Mouse (Mus musculus) left cerebral cortex, postnatal 10 days (tissue): Measurements from ENCODE around the gene Creb3l1. TPM values are rescaled to one million over a fixed set of nuclear protein-coding genes. Genes with fewer than 3 reads are reported as not detected.

ENCODE experiments used
- DNase-seq, 2 experiments: peaks; one replicate each; pipeline ENCODE4 v3.0.0; 2021 to 2022; ENCODE audit warnings: low spot score in 2 of 2, mixed read lengths in 1 of 2; ENCODE audit errors: extremely low spot score in 1 of 2
- intact Hi-C: fragments of 180-260 bp; cut with DNase I; formaldehyde crosslinking; loops from one replicate; pipeline ENCODE4 v1.15.1; 2025
- microRNA-seq: library from miRNA; unstranded; fragments of <30 nt; microRNA quantifications from one replicate; pipeline ENCODE4 v1.2.0, GENCODE M21; 2022
- total RNA-seq, 2 experiments: library from RNA; stranded (reverse); gene quantifications; 2 replicates each; pipeline ENCODE4 v1.2.3; 2021

Creb3l1 gene
- total RNA-seq, 2 experiments from 2014 or later: 7.8 to 8.6 TPM

- DNase-seq: no peak
Measured at GRCm38 (mm10) chr2:91933471-91933870, 90.8 kb downstream of the Creb3l1 start.

DNA sequence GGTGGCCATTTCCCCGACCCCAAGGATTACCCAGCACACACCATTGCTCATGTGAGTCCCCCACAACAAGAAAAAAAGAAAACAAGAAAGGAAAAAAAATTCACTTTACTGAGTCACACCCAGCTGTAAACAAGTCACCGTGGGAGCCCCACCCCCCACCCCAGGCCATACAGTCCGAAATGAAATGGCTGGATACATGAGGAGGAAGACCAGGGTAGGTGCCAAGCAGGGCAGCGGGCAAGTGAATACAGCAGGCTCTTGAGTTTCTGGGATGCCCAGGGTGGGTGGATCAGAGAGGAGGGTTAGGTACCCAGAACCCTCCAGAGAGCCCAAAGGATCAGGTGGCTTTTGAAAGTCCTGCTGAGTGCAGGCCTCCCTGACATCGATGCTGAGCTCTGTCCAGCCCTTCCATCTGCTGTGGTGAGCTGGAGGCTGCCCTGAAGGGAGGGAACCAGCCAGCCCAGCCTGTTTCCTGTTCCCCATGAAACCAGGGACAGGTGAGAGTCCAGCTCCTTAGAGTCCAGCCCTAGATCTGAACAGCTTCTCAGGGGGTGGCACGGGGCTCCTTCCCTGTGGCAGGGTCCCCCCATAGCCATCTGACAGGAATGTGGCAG, 91.5 kb downstream of the Creb3l1 start:
- DNase-seq: peak in 1 of 2 experiments; percentile 22
- intact Hi-C loops: no loop called here

More at GRCm38 (mm10) chr2:91933471-91933870, 90.8 kb downstream of the Creb3l1 start:
- intact Hi-C loops: no loop called here

Small RNA genes lying within 50 kb of the gene (microRNA-seq; reads per million reads assigned to microRNA genes)
- gene Mir6999: 1.4 reads per million

Other genes starting within 250 kb of the Creb3l1 start
- gene Chrm4, start 97.3 kb downstream of the Creb3l1 start, total RNA-seq: 10 to 100 TPM; 29.6 to 33.0 TPM
- 10 to 100 TPM; 24.6 to 26.0 TPM for gene Mdk, start 92.2 kb downstream of the Creb3l1 start, total RNA-seq
- gene Gm9821, start 78.8 kb downstream of the Creb3l1 start, total RNA-seq: not detected
- gene Dgkz, start 48.6 kb downstream of the Creb3l1 start, total RNA-seq: 100 to 1,000 TPM; 251 to 255 TPM
- gene Phf21a, start 68.6 kb upstream of the Creb3l1 start, total RNA-seq: 10 to 100 TPM; 67.0 to 73.3 TPM